Mouse (Mus musculus): ENCODE data around the gene Tdg.
"Not testable (repeated sequence)": the region's sequence is repeated elsewhere in the genome, so short reads cannot be mapped to it uniquely, and the experiment has no call there.

Gene Tdg

GRCm38 (mm10) chr10:82629586-82630255, at the start of gene Tdg:
Gene Tdg (plus strand): TSS chr10:82629828.
- peak; percentile 93 to 96 for DNase-seq

GRCm38 (mm10) chr10:82589673-82590072, 40.0 kb upstream of the Tdg start:
- not testable (repeated sequence) for DNase-seq

GRCm38 (mm10) chr10:82594421-82594820, 35.2 kb upstream of the Tdg start:
- DNase-seq, result not testable (repeated sequence)

DNA sequence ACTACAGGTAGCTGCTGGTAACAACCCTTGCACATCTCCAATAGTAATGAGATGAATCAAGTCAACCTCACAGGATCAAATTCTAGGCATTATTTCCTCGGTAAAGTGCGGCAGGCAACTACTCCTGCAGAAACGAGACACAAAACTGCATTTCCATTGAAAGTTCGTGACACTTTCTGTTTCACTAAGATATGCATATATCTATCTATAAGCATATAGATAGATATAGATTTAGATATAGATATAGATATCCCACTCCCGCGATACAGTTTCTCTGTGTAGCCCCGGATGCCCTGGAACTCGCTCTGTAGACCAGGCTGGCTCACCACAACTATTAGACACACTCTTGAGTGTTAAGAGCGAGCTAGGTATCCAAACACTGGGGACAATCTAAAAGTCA, 7.4 kb upstream of the Tdg start:
- no peak for DNase-seq

DNA sequence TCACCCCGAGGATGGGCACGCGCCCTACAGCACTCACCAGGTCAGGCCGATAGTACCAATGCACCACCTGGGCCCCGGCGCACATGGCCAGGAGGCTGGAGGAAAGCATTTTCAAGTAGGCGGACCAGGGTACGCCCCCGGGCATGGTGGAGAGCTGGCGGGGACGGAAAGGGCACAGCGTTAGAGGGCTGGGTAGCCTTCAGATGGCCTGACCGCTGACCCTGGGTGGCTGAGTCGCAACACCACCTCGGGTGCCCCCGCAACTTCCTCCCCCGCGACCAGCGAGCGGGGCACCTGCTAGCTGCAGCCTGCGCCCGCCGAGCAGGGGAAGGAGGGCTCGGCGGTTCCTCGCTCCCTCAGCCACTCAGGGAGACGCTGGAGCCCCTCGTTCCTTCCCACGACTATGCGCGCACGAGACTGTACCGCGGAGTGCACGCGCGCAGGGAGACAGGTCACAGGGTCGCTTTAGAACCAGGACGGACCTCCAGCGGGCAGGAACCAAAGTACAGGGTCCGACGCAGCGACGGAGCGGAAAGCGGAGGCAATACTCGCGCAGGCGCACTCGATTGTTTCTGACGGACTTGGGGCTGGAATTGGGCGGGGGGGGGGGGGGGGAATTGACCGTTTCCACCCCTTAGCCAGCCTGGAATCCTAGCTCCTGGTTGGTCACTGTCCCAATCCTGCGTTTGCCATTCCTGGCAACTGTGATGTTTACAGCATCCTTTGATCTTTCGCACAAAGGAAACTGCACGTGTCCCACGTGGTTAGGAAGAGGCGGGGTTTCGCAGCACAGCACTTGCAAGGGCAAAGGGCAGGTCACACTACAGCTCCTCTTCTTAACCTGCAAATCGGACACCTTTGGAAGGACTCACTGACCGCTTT, 6.7 kb upstream of the Tdg start, which contains the start of gene 1190007I07Rik:
Gene 1190007I07Rik (minus strand): TSS at position 558 of the 882 bp plus-strand sequence.
- DNase-seq, result peak; percentile 88 to 93

DNA sequence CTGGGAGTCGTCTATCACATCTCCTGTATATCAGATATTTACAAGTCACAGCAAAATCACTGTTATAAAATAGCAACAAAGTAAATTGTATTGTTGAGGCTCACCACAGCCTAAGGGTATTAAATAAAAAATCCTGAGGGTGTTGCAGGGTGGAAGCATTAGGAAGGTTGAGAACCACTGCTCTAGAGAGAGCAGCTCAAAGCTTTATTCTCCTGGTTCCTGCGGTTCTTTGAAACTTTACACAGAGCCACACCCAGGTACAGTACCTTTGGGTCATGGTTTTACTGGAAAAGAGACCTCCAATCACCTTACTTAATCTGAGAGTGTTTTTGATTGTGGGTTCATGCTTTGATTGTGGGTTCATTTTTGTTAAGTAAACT, 6.1 kb upstream of the Tdg start:
- DNase-seq, result not testable (repeated sequence)

- peak in 1 of 2 experiments; percentile 20 for DNase-seq
These were observed 480 bp upstream of the Tdg start for GRCm38 (mm10) chr10:82629111-82629585.

DNA sequence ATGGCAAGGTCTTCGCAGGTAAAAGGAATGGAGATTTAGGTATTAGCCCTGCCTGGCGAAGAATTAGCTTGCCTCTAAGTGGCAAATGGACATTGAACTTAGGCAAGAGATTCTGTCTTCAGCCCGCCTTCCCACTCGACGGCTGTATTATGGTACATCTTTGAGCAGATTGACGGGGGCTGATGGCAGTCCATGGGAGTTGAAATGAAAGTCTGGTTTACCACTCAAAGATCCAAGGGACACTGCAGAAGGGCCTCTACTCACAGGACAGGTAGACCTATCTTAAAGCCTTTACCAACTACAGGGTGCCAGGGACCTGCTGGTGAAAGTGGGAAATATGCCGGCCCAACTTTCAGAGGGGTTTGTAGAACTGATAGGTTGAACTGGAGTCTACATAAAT, 869 bp downstream of the Tdg start:
- no peak for DNase-seq

DNA sequence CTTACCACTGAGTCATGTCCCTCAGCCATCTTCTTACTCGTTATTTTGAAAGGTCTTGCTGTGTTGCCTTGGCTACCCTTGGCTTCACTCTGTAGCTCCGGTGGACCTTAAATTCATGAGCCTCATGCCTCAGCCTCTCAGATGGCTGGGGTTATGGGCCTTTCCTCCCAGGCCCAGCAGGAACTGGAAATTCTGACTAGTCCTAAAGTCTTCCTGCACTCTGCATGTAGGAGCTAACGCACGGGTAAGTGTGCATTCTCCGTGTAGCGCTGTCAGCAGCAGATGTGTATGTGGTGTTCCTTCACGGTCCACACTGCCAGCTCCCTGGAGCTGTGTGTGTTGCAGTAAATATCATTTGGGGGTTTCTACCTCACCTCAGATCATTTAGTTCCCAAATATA, 1.5 kb downstream of the Tdg start:
- DNase-seq, result no peak

DNA sequence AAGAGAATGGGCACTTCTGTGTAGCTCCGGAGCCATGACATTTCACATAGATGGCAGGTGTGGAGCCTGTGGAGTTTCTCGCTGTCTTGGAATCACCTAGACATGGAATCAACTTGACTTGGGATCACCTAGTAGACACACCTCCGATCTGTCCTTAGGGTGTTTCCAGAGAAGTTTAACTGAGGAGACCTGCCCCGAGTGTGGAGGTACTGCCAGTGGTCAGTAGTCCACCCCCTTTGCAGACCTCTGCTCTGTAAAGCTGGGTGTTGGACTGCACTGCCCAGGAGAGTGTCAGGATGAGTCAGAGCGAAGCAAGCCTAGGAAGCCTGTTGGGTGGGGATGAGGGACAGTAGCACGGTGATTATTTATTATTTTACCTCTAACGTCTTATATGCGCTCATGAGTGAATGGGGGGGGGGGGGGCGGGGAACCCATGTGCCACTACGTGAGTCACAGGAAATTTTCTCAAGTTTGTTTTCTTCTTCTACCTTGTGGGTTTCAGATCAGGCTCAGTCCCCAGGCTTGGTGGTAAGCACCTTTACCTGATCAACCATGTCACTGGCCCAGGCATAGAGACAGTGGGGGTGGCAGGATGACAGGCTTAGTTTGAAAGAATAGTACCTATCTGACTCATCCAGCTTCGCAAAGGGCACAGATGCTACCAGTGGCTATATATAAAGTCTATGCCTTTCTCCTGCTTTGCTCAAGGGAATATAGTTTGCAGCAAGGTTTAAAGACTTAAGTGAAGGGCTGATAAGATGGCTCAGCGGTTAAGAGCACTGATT, 3.1 kb downstream of the Tdg start:
- no peak for DNase-seq

DNA sequence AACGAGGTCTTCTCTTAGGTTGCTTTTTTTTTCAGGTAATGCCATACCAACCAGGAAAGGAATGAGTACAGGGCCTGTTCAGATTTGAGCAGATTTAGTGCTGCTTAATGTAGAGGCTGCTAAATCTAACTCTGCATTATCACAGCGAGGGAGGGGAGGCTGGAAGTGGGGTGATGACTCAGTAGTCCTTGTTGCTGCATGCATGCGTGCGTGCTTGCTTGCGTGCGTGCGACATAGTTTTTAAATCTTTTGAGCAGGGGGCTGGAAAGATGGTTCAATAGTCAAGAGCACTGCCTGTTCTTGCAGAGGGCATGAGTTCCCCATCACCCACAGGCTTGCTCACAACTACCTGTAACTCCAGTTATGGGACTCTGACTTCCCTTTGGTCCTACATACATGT, 4.7 kb downstream of the Tdg start:
- DNase-seq, result no peak

- DNase-seq, result no peak
These were observed 6.7 kb downstream of the Tdg start for GRCm38 (mm10) chr10:82636321-82636720.

GRCm38 (mm10) chr10:82639032-82639698, 9.5 kb downstream of the Tdg start:
- DNase-seq, result no peak

DNA sequence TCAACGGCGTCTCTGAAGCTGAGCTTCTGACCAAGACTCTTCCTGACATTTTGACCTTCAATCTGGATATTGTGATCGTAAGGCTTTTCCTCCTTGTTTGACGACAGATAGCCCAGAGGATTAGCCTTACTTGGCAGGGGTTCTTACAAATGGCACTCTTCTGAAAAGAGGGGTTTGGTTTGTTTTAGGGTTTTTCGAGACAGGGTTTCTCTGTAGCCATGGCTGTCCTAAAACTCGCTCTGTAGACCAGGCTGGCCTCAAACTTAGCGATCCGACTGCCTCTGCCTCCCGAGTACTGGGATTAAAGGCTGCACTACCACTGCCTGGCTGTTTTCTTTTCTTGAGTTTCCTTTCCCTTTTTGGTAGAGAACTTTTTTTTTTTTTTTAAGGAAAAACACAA, 11.9 kb downstream of the Tdg start:
- no peak for DNase-seq

DNA sequence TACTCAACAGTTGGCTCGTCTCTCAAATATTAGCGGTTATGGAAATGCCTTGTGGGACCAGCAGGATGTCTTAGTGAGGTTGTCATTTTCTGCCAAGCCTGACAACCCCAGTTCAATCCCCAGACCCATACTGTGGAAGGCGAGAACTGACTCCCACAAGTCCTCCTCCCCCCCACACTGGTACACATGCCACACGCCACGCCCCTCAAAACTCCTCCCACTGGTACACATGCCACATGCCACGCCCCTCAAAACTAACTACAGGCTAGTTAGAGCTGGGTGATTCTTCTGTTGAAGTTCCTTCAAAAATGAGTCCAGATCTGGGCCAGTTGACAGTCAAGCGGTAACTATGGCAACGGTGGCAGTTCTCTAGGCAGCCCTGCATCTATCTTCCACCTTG, 16.5 kb downstream of the Tdg start:
- no peak for DNase-seq

DNA sequence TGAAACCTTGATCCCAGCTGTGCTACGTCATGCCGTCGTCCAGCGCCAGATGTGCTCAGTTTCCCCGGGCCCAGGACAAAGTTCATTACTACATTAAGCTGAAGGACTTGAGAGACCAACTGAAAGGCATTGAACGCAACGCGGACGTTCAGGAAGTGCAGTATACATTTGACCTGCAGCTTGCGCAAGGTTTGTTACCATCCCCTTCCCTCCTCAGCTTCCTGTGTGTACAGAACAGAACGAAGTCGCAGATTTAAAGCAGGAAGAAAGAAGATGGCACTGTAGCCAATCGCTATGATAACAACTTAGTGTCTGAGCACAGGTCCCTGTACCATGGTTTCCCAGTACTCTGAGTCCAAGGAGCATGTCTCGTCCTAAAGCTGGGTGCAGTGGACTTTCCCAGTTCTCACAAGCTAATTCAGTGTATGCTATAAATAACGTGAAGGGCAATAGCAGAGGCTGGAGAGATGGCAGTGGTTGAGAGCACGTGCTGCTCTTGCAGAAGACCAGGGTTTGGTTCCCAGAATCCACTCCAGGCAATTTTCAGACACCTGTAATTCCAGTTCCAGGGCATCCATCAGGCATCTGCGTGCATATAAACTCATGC, 17.7 kb downstream of the Tdg start:
- no peak for DNase-seq

DNA sequence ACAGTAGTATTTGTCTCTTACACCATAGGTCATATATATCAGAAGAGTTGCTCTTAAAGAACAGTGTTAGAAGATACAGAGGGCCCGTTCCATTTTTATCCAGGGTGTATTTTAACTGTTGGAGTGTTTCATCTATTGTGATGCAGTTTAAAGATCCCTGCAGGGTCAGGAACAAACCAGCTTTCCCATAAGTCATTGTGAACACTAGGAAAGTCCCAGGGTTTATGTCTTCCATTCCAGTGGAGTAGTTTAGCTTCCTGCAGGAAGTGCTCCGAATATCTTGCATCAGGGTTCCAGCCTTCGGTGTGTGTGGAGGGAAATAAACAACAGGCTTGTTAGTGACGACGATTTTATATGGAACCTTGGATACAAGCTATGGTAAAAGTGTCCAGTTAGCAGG, 21.6 kb downstream of the Tdg start:
- no peak for DNase-seq

GRCm38 (mm10) chr10:82652625-82653024, 23.0 kb downstream of the Tdg start:
- no peak for DNase-seq

DNA sequence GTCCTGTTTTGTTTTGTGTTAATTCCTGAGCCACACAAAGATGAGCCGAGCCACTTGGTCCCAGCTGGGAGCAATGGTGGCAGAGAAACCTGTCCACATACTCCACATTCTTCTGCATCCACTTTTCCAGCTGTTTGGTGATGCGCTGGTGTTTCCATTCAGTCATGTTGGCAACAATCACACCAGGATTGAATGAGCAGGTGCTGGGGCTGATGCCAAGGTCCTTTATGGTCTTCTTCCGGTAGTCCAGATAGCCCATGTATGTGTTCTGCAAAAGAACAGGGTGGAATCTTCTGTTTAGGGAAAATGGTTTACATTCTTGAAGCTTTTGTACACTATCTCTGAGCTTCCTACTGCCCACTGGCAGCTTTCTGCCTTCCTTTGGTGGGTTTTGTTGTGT, 25.0 kb downstream of the Tdg start:
- no peak for DNase-seq

- DNase-seq, result no peak
These were observed 32.2 kb downstream of the Tdg start for GRCm38 (mm10) chr10:82661820-82662219.

DNA sequence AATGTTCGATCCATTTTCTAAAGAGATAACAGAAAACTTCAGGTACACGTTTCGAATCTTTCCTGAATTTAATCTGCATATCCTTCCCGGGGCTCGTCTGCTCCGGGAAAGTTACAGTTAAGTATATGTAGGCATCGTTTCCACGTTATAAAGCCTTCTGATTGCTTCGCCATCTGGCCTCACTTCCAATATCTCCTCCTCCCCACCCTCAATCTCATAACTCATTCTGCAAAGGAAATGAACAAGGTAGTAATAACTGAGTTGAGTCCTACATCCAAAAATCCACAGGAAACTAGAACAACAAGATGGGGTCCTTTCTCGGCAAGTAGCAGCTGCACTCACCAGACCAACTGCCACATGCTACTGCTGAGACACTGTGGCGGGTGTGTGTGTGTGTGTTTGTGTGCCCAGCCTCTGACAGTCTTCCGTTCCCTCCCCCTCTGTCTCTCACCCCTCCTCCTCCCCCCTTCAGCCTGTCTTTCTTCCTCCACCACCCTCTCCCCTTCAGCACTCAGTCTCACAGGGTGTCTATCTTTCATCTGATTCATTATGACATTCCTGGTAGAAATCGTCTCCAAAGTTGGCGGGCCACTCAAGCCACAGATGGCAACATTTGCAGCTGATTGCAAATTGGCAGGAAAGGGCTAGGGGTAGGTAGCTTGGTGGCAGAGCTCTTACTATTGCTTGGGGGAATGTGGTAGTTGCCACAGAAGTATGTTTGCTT, 32.8 kb downstream of the Tdg start:
- no peak for DNase-seq

- DNase-seq, result no peak
These were observed 33.7 kb downstream of the Tdg start for GRCm38 (mm10) chr10:82663289-82663688.

Measured in lung, adult 18-20 months (tissue).